Mouse (Mus musculus): Measurements from ENCODE around the gene Kcne4.

The Kcne4 gene

GRCm38 (mm10) chr1:78860056-78860455 is 43.5 kb downstream of the Kcne4 start:
- no peak for DNase-seq

- no peak for DNase-seq
Measured at GRCm38 (mm10) chr1:78862281-78862680, 45.7 kb downstream of the Kcne4 start.

GRCm38 (mm10) chr1:78863833-78864232 is 47.3 kb downstream of the Kcne4 start:
- DNase-seq, result no peak

- no peak for DNase-seq
Measured at GRCm38 (mm10) chr1:78864351-78864750, 47.8 kb downstream of the Kcne4 start.

GRCm38 (mm10) chr1:78864799-78865346 is 48.3 kb downstream of the Kcne4 start:
- no peak for DNase-seq

GRCm38 (mm10) chr1:78865991-78866390 is 49.4 kb downstream of the Kcne4 start:
- no peak for DNase-seq

- no peak for DNase-seq
Measured at GRCm38 (mm10) chr1:78866455-78866854, 49.9 kb downstream of the Kcne4 start.

Measured in cerebellum, adult 11 months (tissue).